Mouse (Mus musculus) cerebellum, adult 18-20 months (tissue): ENCODE measurements around the gene Vps4a.
A peak's percentile ranks its signal among the peaks of the same experiment; 100 is the strongest.

ENCODE experiments used
- DNase-seq, 2 experiments: peaks; one replicate each; pipeline ENCODE4 v3.0.0; 2021

Vps4a gene

DNA sequence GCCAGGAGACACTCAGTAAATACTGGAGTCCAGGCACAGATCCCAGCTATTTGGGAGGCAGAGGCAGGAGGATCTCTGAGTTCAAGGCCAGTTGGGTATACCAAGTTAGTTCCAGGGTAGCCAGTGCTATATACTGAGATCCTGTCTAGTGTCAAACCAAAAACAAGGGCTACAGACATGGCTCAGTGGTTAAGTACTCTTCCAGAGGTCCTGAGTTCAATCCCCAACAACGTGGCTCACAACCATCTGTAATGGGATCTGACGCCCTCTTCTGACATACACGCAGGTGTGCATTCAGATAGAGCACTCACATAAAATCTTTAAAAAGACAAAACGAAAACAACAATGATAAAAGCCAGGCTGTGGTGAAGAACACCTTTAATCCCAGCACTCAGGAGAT, 18.5 kb downstream of the Vps4a start:
- DNase-seq = no peak

DNA sequence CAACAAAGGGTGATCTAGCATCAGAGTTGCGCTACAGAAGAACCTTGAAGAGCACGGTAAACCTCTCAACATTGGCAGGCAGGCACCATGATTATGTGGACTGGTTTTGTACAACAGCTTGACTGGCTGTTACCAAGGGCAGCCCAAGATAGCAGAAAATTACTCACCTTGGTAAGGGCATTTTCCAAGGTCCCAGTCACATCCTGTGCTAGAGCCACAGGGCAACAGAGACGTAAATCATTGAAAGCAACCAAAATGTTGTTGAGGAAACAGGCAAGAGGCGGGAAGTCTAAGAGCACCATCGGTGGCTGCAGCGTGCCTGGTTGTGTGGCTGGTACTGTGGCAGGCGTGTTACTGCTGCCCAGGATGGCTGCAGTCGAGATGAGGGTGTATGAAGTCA, 21.0 kb downstream of the Vps4a start:
- DNase-seq = no peak

DNA sequence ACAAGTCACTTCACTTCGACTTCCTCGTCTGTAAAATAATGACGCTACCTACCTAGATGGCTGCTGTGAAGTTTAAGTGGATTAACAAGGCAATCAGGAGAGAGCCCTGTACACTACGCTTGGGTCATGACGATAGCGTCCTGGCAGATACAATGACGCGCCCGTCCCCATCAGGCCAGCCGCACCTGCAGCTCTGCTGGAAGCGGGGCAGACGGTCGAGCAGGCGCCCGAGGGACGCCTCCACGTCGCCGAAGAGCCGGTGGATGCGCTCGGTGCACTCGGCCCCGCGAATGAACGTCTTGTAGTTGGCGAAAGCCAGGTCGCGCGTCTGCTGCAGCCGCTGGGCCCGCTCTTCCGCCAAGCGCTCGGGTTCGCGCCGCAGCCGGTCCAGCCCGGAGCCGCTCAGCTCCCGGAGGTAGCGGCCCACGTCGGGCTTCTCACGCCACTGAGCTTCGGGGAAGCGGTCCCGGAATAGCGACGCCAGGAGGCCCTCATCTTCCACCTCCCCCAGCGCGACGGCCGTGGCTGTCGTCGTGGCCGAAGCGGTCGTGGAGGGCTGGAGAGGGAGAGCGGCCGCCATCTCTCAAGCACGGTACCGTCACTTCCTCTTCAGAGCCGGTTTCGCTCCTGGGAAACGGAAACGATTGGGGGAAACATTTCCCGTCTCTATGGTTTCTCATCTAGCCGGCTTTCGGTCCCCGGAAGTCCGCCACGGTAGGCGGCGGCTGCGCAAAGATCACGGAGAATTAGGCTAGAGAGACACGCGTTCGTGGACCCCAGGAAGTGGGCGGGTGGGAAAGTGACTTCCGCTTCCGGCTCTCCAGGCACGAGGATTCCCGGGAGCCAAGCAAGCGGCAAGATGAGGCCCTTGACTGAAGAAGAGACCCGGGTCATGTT, 25.3 kb downstream of the Vps4a start, which contains the start of the genes Cog8 and Nip7:
Gene Cog8, minus strand, starts transcription at position 614 of the 897 bp plus-strand sequence.
Gene Nip7, plus strand, starts transcription at position 802 of the 897 bp plus-strand sequence.
- peak; percentile 96 to 98 for DNase-seq

DNA sequence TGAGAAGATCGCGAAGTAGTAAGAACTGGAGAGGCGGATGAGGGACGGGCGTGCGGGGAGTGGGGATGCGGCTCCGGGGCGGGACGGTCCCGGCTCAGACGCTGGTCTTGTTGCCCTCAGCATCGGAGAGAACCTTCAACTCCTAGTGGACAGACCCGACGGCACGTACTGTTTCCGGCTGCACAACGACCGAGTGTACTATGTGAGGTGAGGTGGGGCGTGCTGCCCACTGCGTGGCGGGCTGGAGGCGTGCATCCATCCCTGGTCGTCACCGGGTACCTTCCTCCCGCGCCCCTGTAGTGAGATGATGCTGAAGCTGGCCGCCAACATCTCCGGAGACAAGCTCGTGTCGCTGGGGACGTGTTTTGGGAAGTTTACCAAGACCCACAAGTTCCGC, 25.9 kb downstream of the Vps4a start:
- DNase-seq = no peak

DNA sequence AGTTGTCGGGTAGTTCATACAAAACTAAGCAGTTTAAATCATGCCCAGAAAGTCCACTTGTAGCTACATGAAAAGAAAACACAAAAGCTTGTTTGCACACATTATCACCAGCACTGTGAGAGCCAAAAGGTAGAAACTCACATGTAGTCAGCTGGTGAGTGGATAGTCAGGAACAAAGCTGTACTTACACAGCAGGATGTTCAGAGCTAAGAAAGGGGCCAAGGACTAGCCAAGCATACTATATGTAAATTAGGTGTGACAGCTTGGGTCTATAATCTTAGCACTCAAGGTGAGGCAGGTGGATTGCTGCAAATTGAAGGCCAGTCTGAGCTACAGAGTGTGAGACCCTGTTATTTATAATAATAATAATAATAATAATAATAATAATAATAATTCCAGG, 31.6 kb downstream of the Vps4a start:
- no peak for DNase-seq

DNA sequence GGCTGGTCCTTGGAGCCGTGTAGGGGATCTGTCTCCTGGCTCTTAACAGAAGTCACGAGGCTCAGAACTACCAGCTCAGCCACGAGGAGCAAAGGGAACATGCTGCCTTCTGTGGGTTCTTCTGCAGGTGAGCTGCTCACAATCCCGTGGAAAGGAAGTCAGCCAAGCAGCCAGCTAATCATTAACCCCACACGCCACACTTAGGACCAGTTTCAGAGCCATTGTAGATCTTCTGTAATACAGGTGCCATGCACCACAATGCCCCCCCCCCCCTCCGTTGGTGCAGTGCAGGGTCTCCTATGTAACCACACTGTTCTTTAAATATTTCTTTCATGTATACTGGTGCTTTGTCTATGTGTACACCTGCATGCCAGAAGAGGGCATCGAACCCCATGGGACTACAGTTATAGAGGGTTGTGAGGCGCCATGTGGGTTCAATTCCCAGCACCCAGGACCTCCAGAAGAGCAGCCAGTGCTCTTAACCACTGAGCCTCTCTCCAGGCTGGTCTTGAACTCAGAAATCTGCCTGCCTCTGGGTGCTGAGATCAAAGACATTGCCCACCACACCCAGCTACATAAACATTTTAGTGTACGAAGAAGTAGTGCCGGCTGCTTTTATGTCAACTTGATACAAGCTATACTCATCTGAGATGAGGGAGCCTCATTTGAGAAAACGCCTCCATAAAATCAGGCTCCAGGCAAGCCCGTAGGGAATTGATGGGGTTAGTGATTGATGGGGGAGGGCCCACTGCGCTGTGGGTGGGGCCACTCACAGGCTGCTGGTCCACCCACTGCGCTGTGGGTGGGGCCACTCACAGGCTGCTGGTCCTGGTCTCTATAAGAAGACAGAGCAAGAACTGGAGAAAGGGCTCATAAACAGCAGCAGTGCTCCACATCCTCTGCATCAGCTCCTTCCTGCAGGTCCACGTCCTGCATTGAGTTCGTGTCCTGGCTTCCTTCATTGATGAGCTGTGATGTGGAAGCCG, 34.8 kb downstream of the Vps4a start, which contains the start of gene Tmed6:
Gene Tmed6, minus strand, starts transcription at position 134 of the 986 bp plus-strand sequence.
- no peak for DNase-seq

DNA sequence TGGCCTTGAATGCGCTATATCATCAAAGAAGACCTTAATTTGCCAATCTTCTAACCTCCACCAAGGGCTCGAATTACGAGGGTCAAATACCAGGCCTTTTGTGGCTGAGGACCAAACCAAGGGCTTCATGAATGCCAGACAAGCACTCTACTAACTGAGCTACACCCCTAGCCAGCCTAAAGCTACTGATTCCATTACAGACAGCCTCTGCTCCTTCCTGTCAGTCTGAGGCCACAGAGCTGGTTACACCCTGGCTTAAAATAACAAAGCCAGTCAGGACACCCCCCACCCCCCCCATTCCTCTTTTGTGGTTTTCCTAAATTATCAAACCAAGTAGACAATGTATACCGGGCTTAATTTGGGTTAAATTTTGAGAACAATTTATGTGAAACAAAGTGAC, 42.7 kb downstream of the Vps4a start:
- no peak for DNase-seq

DNA sequence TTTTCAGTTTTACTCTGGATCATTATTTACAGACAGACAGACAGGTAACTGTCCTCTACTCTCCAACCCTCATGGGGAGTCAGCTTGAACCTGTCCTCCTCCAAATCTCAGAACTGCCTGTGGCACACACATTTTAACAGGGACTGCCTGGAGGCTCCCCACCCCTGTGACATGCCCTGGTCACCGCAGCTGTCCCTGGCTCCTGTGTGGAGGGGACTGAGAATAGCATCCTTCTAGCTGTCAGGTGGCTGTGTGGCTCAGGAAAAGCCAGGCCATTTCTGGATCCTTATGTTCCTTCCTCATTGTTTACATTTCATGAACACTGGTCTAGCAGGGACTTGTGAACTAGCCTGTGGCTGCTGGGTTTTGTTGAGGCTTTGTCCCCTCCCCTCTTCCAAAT, 43.1 kb downstream of the Vps4a start:
- DNase-seq = no peak

DNA sequence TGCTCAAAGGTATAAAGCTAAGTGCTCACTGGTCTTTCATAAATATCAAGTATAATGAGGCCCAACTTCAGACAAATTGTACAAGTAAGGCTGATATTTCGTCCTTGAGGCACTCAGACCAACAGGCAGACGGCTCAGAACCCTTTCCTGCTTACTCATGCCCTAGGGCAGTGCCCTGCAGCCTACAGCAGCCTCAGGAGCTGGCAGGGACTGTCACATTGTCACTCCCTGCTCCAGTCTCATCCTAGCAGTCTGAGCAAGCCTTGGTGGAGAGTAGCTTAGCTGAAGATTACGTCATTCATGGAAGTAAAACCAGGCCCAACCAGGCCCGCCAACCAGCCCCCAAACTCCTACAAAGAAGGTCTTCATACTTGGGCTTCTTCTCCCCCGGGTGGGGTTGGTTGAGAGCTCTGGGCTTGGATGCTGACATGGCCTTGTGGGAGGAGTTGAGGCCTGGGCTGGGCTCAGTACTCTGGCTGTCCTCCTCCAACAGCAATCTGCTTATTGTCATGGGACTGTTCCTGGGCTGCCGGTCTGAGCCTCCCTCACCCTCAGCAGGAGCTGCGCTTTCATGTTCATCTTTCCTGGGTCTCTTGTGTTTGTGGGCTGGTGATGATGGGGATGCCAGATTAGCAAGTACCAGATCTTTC, 45.3 kb downstream of the Vps4a start:
- DNase-seq = no peak

DNA sequence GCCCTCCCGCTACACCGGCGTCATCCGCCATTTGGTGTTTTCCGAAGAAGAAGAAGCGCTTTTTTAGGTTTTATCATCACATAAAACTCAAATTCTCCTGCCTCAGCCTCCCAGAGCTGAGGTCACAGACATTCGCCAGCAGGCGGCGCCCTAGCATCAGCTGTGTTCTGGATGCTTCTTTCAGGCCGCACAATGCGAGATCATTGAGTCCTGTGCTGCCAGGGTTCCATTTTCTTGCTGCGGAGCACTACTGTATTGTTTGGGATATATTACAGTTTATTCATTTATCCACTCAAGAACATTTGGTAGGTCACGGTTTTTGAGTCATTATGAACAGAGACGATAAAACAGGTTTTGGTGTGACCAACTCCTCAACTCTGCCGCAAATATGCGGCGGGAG, 54.3 kb downstream of the Vps4a start:
- no peak for DNase-seq

DNA sequence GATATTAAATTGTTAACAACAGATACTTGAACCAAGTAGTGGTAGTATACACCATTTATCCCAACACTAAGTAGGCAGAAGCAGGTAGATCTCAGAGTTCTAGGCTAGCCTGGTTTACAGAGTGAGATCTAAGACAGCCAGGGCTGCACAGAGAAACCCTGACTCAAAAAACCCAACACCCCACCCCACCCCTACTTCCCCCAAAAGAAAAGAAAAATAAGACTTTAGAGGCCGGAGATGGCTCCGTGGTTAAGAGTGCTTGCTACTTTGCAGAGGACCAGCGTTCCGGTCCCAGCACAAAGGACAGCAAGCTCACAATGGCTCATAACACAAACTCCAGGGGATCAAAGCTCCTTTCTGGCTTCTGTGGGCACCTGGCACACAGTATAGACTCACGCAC, 55.0 kb downstream of the Vps4a start:
- DNase-seq = no peak

DNA sequence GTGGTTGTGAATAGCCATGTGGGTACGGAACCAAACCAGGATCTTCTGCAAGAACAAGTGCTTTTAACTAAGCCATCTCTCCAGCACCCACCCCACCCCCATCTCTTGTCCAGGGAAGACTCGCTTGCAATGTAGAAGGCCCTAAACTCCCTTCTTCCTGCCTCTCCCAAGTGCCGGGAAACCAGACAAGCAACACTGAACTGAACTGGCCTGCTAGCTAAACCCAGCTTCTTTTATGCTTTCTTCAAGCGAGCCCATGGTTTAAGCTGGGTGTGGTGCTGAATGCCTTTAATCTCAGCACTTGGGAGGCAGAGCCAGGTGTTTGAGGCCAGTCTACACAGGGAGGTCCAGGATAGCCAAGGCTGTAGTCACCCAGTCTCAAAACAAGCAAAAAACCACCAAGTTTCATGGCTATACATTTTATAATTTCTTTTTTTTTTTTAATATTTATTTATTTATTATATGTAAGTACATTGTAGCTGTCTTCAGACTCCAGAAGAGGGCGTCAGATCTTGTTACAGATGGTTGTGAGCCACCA, 57.6 kb downstream of the Vps4a start:
- DNase-seq = no peak

DNA sequence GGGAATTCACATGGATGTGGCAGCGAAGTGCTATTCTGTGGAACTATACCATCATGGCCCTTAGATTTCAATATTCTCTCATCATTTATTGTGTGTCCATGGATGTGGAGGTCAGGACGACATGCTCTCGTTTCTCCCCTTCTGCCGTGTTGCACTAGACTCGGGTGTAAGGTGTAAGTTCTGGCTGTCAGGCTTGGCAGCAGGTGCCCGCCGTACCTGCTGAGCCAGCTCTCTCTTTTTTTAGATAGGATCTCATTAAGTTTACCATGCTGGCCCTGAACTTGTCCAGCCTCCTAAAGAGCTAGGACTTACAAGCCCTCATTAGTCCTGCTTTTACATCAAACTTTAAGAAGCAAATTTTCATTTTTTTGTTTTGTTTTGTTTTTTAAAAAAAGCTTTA, 59.5 kb downstream of the Vps4a start:
- DNase-seq = no peak
